Mouse (Mus musculus) CH12.LX (cell line): Measurements from ENCODE around the gene Zfp141.

ENCODE experiments used
- CTCF ChIP-seq, 2 experiments: IDR thresholded peaks in 1 of 2; conservative IDR thresholded peaks in 1 of 2; 2 replicates each; pipeline ENCODE4 v1.5.1; 2011 to 2012; ENCODE audit warnings: low read depth in 2 of 2, low read length in 2 of 2, improper control_type of control experiment in 1 of 2, inconsistent platforms in 1 of 2, mild to moderate bottlenecking in 1 of 2, moderate library complexity in 1 of 2
- E2F4 ChIP-seq: IDR thresholded peaks from 2 replicates; pipeline ENCODE4 v1.6.1; 2011; ENCODE audit warnings: low read depth, low read length, improper control_type of control experiment; ENCODE audit not compliant: insufficient replicate concordance
- POLR2A ChIP-seq: IDR thresholded peaks from 2 replicates; pipeline ENCODE4 v1.6.1; 2011; ENCODE audit warnings: low read depth, mild to moderate bottlenecking, improper control_type of control experiment, low read length

- peak in 1 of 2 experiments; percentile 18; a peak in 2 of 4 replicates for TF ChIP-seq CTCF (conservative IDR thresholded peaks at IDR 0.05 in 1 of 2, IDR thresholded peaks at IDR 0.05 in 1 of 2; ENCODE audit: low read depth in 2 of 2, low read length in 2 of 2)
- no peak for TF ChIP-seq POLR2A
- no peak for TF ChIP-seq E2F4
Measured at GRCm38 (mm10) chr7:42454640-42455039, 50.9 kb downstream of the Zfp141 start.
